Mouse (Mus musculus) common myeloid progenitor, adult 5-6 weeks (primary cell): ENCODE results near the gene 4930503B20Rik. TPM values are rescaled to one million over a fixed set of nuclear protein-coding genes. Genes with fewer than 3 reads are reported as not detected.

Source experiments
- ATAC-seq: replicated peaks from 2 replicates; pipeline ENCODE4 v1.8.0; 2016; ENCODE audit warnings: low read depth, mild to moderate bottlenecking, moderate TSS enrichment, inconsistent platforms; ENCODE audit not compliant: poor library complexity, severe bottlenecking
- total RNA-seq: library from RNA; stranded (forward); fragments of 200-1000, 187-1606 nt; gene quantifications from 2 replicates; pipeline ENCODE4 v1.2.3, GENCODE M21; 2017

Gene 4930503B20Rik
- total RNA-seq, 1 experiment from 2014 or later: 0.91 TPM

DNA sequence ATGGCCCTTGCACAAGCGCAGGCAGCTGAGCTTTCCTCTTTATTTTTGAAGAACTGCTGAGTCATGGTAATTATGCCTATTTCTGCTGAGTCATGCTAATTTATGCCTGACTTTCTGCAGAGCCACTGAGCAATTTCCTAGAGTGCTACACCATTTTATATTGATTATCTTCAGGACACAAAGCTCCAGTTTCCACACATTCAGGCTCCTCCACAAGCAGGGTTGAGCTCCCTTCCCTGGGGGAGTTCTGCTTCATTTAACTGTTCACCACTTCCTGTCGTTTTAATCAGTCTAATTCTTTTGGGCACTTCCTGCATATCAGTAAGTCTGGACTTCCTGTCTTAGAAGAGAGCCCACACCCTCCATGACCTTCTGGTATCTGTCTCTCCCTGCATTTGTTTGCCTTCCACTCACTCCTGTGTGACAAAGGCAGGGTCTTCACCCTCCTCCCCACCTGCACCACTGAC is 4.0 kb upstream of the 4930503B20Rik start:
- ATAC-seq: peak; percentile 69

DNA sequence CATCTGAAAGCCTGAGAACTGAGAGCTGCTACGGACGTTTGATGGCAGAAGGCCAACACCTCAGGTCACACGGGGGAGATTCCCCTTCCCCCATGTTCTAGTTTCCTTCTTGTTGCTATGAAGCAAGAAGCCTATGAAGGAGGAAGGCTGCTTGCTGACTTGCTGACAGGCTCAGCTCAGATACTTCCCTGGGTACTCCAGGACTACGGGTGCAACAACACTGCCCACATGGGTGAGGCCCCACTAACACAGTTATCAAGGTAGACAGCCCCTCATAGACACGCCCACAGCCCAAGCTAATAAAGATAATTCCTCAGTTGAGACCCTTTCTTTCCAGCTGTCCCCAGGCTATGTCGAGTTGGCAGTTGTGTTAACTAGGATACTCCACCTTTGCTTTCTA is 2.6 kb upstream of the 4930503B20Rik start:
- peak; percentile 45 for ATAC-seq

GRCm38 (mm10) chr3:146652431-146652830 is 1.3 kb upstream of the 4930503B20Rik start:
- no peak for ATAC-seq

GRCm38 (mm10) chr3:146650716-146651115 is 401 bp downstream of the 4930503B20Rik start:
- ATAC-seq: no peak

GRCm38 (mm10) chr3:146649311-146649894 is 1.7 kb downstream of the 4930503B20Rik start:
- no peak for ATAC-seq

DNA sequence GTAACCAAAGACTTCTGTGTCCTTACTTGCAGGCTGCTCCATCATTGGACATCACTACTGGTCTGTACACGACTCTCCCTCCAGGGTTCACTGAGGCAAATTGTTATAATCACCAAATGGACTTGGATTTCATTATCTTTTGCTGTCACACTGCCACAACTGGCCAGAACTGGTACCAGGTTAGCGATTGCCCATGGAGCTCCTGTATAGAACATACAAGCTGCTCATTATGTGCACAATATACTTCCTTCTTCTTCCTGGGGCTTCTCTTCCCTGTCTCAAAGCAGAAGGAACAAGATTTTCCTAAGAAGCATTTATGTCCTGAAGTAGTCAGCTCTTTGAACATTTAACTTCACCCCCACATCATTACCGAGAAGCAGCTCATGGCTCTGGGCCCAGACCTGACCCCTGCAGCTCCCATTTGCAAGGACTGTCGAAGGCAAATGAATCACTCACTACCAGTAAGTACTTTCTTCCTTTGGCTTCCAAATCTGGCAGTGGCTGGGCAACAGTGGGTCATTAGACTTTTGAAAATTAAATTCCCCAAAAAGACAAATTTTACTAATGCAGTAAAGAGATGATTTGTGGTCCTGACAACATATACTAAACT is 9.2 kb downstream of the 4930503B20Rik start:
- no peak for ATAC-seq

GRCm38 (mm10) chr3:146632506-146632905 is 18.6 kb downstream of the 4930503B20Rik start:
- no peak for ATAC-seq

DNA sequence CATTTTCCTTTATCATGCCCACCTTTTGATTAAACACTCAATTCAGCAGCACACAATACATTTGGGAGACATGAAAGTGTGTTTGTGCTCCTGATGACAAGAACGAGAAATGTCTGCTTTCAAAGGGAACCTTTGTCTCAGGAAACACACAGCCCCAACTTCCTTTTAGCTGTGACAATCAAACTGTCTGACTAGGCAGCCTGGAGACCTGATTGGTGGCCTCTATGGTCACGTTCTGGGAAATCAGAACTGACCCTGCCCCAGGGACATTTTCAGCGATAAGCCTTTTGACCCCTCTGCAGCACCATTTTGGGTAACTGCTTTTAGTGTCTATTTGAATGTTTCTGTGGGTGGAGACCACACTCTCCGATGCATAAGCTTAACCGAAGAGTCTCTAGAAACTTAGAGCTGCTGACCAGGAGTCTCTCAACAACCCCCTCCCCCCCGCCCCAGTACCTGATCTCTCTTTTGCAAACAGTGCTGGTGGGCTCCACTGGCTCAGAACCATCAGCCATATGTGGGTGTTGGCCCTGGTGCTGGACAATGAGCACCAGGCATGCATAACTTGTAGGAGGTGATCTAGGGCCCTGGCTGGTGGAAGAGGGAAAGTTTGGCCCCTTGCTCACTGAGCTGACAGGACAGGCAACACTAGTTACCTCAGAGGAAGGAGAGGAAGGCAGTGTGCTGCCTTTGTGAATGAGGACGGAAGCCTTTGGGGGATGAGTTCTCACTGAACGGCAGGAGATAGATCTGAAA is 22.7 kb downstream of the 4930503B20Rik start:
- ATAC-seq: peak; percentile 57

- no peak for ATAC-seq
These were observed 25.4 kb downstream of the 4930503B20Rik start for GRCm38 (mm10) chr3:146625766-146626165.

- ATAC-seq: no peak
These were observed 29.2 kb downstream of the 4930503B20Rik start for GRCm38 (mm10) chr3:146621966-146622365.

GRCm38 (mm10) chr3:146620555-146621249 is 30.4 kb downstream of the 4930503B20Rik start:
- ATAC-seq: peak; percentile 55

DNA sequence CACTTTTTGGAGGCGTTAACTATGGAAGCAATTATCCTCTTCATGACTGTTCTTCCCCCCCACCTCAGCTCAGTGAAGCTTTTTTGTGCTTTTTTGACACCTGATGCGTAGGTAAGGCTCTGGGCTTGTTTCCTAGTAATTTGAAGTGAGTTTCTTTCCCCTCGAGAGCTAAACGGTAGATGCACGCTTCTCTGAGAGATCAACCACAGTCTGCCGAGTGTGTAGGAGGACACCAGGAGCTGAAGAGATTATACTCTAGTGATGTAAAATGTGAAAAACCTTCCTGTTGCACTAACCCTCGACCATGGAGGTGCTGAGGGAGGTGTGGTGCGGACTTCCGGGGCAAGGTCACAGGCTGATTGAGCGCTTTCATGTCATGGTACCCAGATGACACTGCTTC is 31.0 kb downstream of the 4930503B20Rik start:
- no peak for ATAC-seq

- ATAC-seq: no peak
These were observed 32.8 kb downstream of the 4930503B20Rik start for GRCm38 (mm10) chr3:146618357-146618756.

GRCm38 (mm10) chr3:146617946-146618345 is 33.2 kb downstream of the 4930503B20Rik start:
- no peak for ATAC-seq

- ATAC-seq: peak; percentile 85
These were observed 34.4 kb downstream of the 4930503B20Rik start for GRCm38 (mm10) chr3:146616533-146617283.

DNA sequence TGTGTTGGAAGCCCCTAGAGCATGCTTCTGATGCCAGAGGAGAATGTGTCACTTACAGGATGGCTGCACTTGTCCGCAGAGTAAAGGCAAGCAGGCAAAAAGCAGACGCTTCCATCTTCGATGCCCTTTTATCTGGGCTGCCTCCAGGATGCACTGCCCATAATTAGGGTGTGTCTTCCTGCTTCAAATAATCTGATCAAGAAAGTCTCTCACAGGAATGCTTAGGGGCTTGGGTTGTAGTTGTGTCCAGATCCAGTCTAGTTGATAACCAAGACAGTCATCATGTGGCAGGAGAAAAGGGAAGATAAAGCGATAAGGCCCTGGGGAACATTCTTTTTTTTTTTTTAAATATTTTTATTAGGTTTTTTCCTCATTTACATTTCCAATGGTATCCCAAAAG is 35.6 kb downstream of the 4930503B20Rik start, which contains the start of gene Dnase2b:
Gene Dnase2b (minus strand): TSS at position 101 of the 400 bp plus-strand sequence.
- ATAC-seq: no peak

- ATAC-seq: no peak
These were observed 39.3 kb downstream of the 4930503B20Rik start for GRCm38 (mm10) chr3:146611821-146612220.

DNA sequence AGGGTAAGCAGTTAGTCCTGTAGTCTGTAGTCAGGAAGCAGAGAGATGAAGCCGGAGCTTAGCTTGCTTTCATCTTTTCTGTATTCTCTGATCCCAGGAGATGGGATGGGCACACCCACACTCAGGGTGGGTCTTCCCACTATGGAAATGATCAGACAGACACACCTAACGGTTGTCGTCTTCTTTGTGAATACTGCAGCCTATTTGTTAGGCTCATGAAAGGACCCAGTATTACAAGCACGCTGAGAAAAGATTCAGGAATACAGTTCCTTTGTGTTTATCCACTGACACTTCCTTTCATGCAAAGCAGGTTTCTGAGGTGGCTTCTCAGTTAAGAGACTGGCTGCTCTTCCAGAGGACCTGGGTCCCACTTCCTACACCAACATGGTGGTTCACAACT is 39.9 kb downstream of the 4930503B20Rik start:
- no peak for ATAC-seq

- ATAC-seq: no peak
These were observed 40.8 kb downstream of the 4930503B20Rik start for GRCm38 (mm10) chr3:146610322-146610721.

- ATAC-seq: peak; percentile 40
These were observed 43.7 kb downstream of the 4930503B20Rik start for GRCm38 (mm10) chr3:146607368-146607767.
